Mouse (Mus musculus): ENCODE measurements at regions not wholly inside any gene's neighbourhood (a gene's known extent, or its start where the extent isn't known, plus 50 kb on each side); places are given as distances from the start of the nearest gene placed in this dataset.

DNA sequence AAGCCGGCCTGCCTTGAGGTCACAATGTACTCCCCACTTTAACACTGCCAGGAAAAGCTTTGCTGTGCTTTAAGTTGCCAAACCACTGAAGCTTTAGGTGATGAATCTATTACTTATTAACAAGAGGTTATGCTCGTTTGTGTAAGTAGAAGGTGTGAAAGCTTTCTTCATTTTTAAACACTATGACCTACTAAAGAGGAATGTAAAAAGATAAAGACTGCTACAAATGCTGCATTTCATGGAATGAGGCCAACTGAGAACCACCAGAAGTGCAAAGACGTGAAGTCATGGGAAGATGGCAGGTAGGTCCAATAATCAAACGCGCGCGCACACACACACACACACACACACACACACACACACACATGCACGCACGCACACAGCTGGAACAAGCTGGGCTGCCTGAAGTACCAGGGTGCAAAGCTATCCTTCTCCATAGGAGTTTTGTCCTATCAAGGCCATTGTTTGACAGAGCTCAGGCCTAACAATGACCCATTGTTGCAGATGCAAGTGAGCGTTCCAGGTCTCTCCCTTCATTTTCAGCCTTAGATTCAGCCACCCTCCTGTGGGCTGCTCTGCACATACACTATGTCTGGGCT lies 85.3 kb upstream of the Gm37988 start:
- no peak overlapping the region for H3K27ac ChIP-seq (ENCODE audit: low read length)
- 73% methylated on average over 10 of the region's 10 CpGs for WGBS

More for the DNA sequence above, 85.3 kb upstream of the Gm37988 start:
- Histone ChIP-seq H3K4me3 (ENCODE audit: low read length) (no peak overlapping the region), H3K36me3 (ENCODE audit: control insufficient read depth, insufficient read depth, low read length) (no peaks in the 10 kb centered on the region), H3K4me2 (ENCODE audit: low read depth, low read length) (no peak overlapping the region), H3K9ac (ENCODE audit: low read depth, low read length) (no peak overlapping the region), H3K4me1 (ENCODE audit: control insufficient read depth, insufficient read depth, low read length) (no peaks in the 10 kb centered on the region), H3K9me3 (ENCODE audit: control insufficient read depth, low read length) (no peaks in the 10 kb centered on the region), H3K27me3 (replicated peaks; ENCODE audit: control insufficient read depth, insufficient read depth, low read length) (no peaks in the 10 kb centered on the region)
- ATAC-seq = no peak

Data from intestine, embryonic 16.5 days (tissue).